Comparison of ENCODE assay signal across 21 mouse cellular contexts in the genomic region with DNA sequence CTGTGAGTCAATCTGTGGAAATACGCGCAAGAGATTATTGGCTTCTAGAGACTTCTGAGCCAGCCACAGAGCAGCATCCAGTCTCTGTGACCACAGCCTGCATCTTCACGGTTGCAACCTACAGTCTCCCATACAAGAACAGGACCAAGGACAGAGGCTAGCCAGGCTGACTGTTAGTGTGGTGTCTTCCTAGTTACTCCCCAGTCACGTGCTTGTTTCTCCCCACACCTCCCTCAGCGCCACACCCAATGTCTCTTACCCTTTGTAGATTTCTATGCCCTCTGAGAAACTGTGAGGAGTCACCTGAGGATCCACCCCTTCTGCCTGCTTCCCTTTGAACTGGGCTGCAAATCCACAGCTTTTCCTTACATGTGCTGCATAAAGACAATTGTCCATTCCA. TPM values are rescaled to one million over a fixed set of nuclear protein-coding genes. Genes with fewer than 3 reads are reported as not detected.
DNase-seq lines count a peak whose midpoint lies in the region; ATAC-seq and TF ChIP-seq lines count a peak whose summit lies in the region.
"Had no signal": no experiment of that assay in that cellular context is flagged by ENCODE, and none has a peak within 500 bp of the region (broad histone marks: within the 10 kb centered on the region; RNA-seq: fewer than 3 reads in every experiment).

No protein-coding gene starts in this region.

- WGBS in forebrain, embryonic 13.5 days: 75% methylated on average over 5 of the region's 5 CpGs
- 92% methylated on average over 5 of the region's 5 CpGs for WGBS in forebrain, embryonic 12.5 days

- no peaks in the 10 kb centered on the region for H3K4me1 ChIP-seq in forebrain, embryonic 13.5 days
- no peaks in the 10 kb centered on the region for H3K4me1 ChIP-seq in forebrain, embryonic 12.5 days
- 0 out of 4 replicates have a peak, but pooled peaks cover 0 to 3% of the 10 kb centered on the region in 2 experiments for H3K4me1 ChIP-seq in ES-E14 (ENCODE audit: control insufficient read depth in 2 of 2, insufficient read depth in 2 of 2, low read length in 2 of 2, poor library complexity in 1 of 2)
- H3K4me1 ChIP-seq: embryonic facial prominence, embryonic 10.5 days; embryonic facial prominence, embryonic 12.5 days; forebrain, embryonic 15.5 days had no signal

- intact Hi-C loops in left cerebral cortex, postnatal 10 days (cut with DNase I): no loop called here

- in situ Hi-C loops in ES-E14 (cut with MboI; ENCODE audit: low sequenced_read_pairs in 2 of 2, unreplicated experiment in 2 of 2): no loop called here

- DNase-seq in ES-E14 (ENCODE audit: low read depth, low spot score) (peak; percentile 47), WW6 (ENCODE audit: low read depth, low spot score) (peak; percentile 34)
- no peak for DNase-seq in right cerebral cortex, postnatal 36 days (ENCODE audit: low spot score in 2 of 2)
- no peak for DNase-seq in lung, postnatal 25 days (ENCODE audit: low spot score)
- DNase-seq in left cerebral cortex, postnatal 10 days (ENCODE audit: extremely low spot score in 1 of 2, low spot score in 2 of 2): no peak
- DNase-seq: adrenal gland, adult 8-10 months; adrenal gland, postnatal 14 days; adrenal gland, postnatal 36 days; cerebellum, adult 11-12 months; cerebellum, adult 2 months; cerebellum, adult 9-10 months; cerebellum, postnatal 10 days; cerebellum, postnatal 25 days; forebrain, postnatal 0 days had no signal

- TF ChIP-seq POLR2A in myocyte (IDR thresholded peaks at IDR 0.05; ENCODE audit: insufficient read length, low read depth): no peak

- H3K9me3 ChIP-seq in forebrain, embryonic 13.5 days (replicated peaks): no peaks in the 10 kb centered on the region
- no peaks in the 10 kb centered on the region for H3K9me3 ChIP-seq in forebrain, embryonic 12.5 days
- H3K9me3 ChIP-seq in ES-E14 (ENCODE audit: control insufficient read depth, insufficient read depth, low read depth, low read length): no peaks in the 10 kb centered on the region
- H3K9me3 ChIP-seq: embryonic facial prominence, embryonic 10.5 days; embryonic facial prominence, embryonic 12.5 days; forebrain, embryonic 15.5 days had no signal

- H3K4me2 ChIP-seq in forebrain, embryonic 13.5 days: no peak overlapping the region
- no peak overlapping the region for H3K4me2 ChIP-seq in forebrain, embryonic 12.5 days
- no peak overlapping the region for H3K4me2 ChIP-seq in myocyte (ENCODE audit: low read depth)
- H3K4me2 ChIP-seq: embryonic facial prominence, embryonic 12.5 days; forebrain, embryonic 15.5 days had no signal

- no peak overlapping the region for H3K4me3 ChIP-seq in forebrain, embryonic 13.5 days
- no peak overlapping the region for H3K4me3 ChIP-seq in forebrain, embryonic 12.5 days (replicated peaks)
- H3K4me3 ChIP-seq in ES-E14 (ENCODE audit: insufficient read depth in 1 of 2, low read depth in 1 of 2, low read length in 2 of 2, poor library complexity in 1 of 2, severe bottlenecking in 1 of 2): no peak overlapping the region
- H3K4me3 ChIP-seq in myocyte: no peak overlapping the region
- H3K4me3 ChIP-seq: embryonic facial prominence, embryonic 10.5 days; embryonic facial prominence, embryonic 12.5 days; forebrain, embryonic 15.5 days had no signal

- H3K9ac ChIP-seq in forebrain, embryonic 13.5 days: 0 out of 2 replicates have a peak overlapping the region, but pooled peaks have one; percentile 12
- no peak overlapping the region for H3K9ac ChIP-seq in forebrain, embryonic 12.5 days
- H3K9ac ChIP-seq in ES-E14 (ENCODE audit: insufficient read depth, low read depth, low read length, poor library complexity, severe bottlenecking): no peak overlapping the region
- H3K9ac ChIP-seq: embryonic facial prominence, embryonic 12.5 days; forebrain, embryonic 15.5 days; forebrain, postnatal 0 days had no signal

- no peak overlapping the region for H3ac ChIP-seq in myocyte (ENCODE audit: control insufficient read depth, insufficient read length)

- no peak for ATAC-seq in forebrain, embryonic 13.5 days
- ATAC-seq in forebrain, embryonic 12.5 days (ENCODE audit: low FRiP score): no peak
- ATAC-seq: activated CD4-positive, CD25-positive, alpha-beta regulatory T cell, adult 4 months; forebrain, embryonic 15.5 days; forebrain, postnatal 0 days had no signal

- no peaks in the 10 kb centered on the region for H3K27me3 ChIP-seq in forebrain, embryonic 13.5 days
- H3K27me3 ChIP-seq in forebrain, embryonic 12.5 days: no peaks in the 10 kb centered on the region
- no peaks in the 10 kb centered on the region for H3K27me3 ChIP-seq in myocyte (ENCODE audit: control insufficient read depth, insufficient read depth, insufficient read length)
- H3K27me3 ChIP-seq: embryonic facial prominence, embryonic 12.5 days; forebrain, embryonic 15.5 days had no signal

- no peaks in the 10 kb centered on the region for H3K79me2 ChIP-seq in myocyte (ENCODE audit: control insufficient read depth, insufficient read depth)

- H3K27ac ChIP-seq in forebrain, embryonic 13.5 days: no peak overlapping the region
- H3K27ac ChIP-seq in forebrain, embryonic 12.5 days: no peak overlapping the region
- no peak overlapping the region for H3K27ac ChIP-seq in ES-E14 (ENCODE audit: insufficient read depth, low read depth, low read length, poor library complexity, severe bottlenecking)
- H3K27ac ChIP-seq: embryonic facial prominence, embryonic 10.5 days; embryonic facial prominence, embryonic 12.5 days; forebrain, embryonic 15.5 days had no signal

- H3K36me3 ChIP-seq in forebrain, embryonic 13.5 days (ENCODE audit: poor library complexity, severe bottlenecking): peaks cover 96% of the 10 kb centered on the region
- peaks cover 88% of the 10 kb centered on the region for H3K36me3 ChIP-seq in forebrain, embryonic 12.5 days (replicated peaks)
- H3K36me3 ChIP-seq in ES-E14 (ENCODE audit: control insufficient read depth, insufficient read depth, low read length, poor library complexity, severe bottlenecking): peaks cover 2% of the 10 kb centered on the region; the same call in 1 of the 2 replicates
- peaks cover 60% of the 10 kb centered on the region for H3K36me3 ChIP-seq in myocyte (ENCODE audit: control insufficient read depth, insufficient read depth)

TF ChIP-seq in ES-E14, 5 proteins besides CTCF, POLR2A, EP300 and RAD21:
- TF ChIP-seq ZC3H11A (IDR thresholded peaks at IDR 0.05; ENCODE audit: borderline replicate concordance, low read depth, low read length): no peak
- TF ChIP-seq ZNF384 (IDR thresholded peaks at IDR 0.05; ENCODE audit: low read depth, low read length): no peak
- no peak for TF ChIP-seq MAFK (IDR thresholded peaks at IDR 0.05; ENCODE audit: insufficient read depth, low read depth, low read length)
- no peak for TF ChIP-seq CHD2 (IDR thresholded peaks at IDR 0.05; ENCODE audit: low read depth, low read length)
- TF ChIP-seq HCFC1 (IDR thresholded peaks at IDR 0.05; ENCODE audit: borderline replicate concordance, insufficient read depth, low read length): no peak
TF ChIP-seq in ES-E14: peak in this region for 0.

TF ChIP-seq in myocyte, 11 proteins besides CTCF, POLR2A, EP300 and RAD21:
- TF ChIP-seq REST (IDR thresholded peaks at IDR 0.05; ENCODE audit: insufficient read depth, insufficient read length): peak; percentile 21
- no peak for TF ChIP-seq TCF3 (IDR thresholded peaks at IDR 0.05; ENCODE audit: insufficient read length, low read depth)

RNA-seq across cellular contexts. Expression of gene Ubtd2, which starts 35.2 kb away (rescaled TPM):
- polyA plus RNA-seq in forebrain, embryonic 13.5 days (2015; fragmentation: Nextera tagmentation; extraction: Ambion mirVana): 59.4 and 60.4 TPM in 2 replicates
- polyA plus RNA-seq in forebrain, embryonic 12.5 days (2016; fragmentation: Nextera tagmentation; extraction: Ambion mirVana): 68.3 and 72.7 TPM in 2 replicates
- total RNA-seq in ES-E14 (2012; rRNA removed): 15.2 and 18.3 TPM in 2 replicates
- 14.6 TPM for polyA plus RNA-seq in myocyte (2012; fragmentation: generic; extraction: Trizol)
- 10 to 100 TPM; 46.9 to 54.9 TPM for total RNA-seq in left cerebral cortex, postnatal 10 days (2021)

Comparison
In these comparisons a context has a peak if more than half of its experiments do, and no peak if none do; other contexts are left out.
1. DNase-seq: peak in ES-E14 (single experiment) and WW6 (single experiment); none in right cerebral cortex, postnatal 36 days (0 of 2), lung, postnatal 25 days (single experiment) and left cerebral cortex, postnatal 10 days (0 of 2).